Mouse (Mus musculus): ENCODE results near the gene Ccdc27. TPM values are rescaled to one million over a fixed set of nuclear protein-coding genes. Genes with fewer than 3 reads are reported as not detected.
A peak's percentile ranks its signal among the peaks of the same experiment; 100 is the strongest.

The Ccdc27 gene
- polyA plus RNA-seq, 1 experiment, result 55.2 TPM

DNA sequence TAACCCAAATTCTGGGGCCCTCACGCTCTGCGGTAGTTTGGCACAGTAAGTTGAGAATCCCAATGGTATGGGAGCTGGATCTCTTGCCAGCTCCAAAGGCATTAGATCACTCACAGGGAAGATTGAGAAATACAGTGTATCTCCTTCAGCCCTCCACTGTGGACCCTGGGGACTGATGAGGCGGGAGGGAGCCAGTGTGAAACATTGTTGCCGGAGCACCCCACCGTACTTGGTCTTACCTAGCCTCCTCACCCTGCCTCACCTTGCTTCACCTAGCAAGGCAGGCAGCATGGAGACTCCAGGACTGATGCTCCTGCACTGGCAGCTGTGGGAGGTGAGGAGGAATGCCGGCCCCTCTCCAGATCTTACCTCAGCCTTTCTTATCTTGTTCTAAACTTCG, 13.0 kb upstream of the Ccdc27 start:
- no peak overlapping the region for H3K27ac ChIP-seq (ENCODE audit: control insufficient read depth, insufficient read depth, low read depth, low read length)
- no peaks in the 10 kb centered on the region for H3K27me3 ChIP-seq (ENCODE audit: control insufficient read depth, insufficient read depth, low read length)
- no peaks in the 10 kb centered on the region; the same call in 1 of the 2 replicates for H3K4me1 ChIP-seq (ENCODE audit: control insufficient read depth, insufficient read depth, low read length)
- TF ChIP-seq CTCF (IDR thresholded peaks at IDR 0.05; ENCODE audit: control insufficient read depth, insufficient read depth, insufficient replicate concordance, low read depth, low read length) (no peak), POLR2A (IDR thresholded peaks at IDR 0.05; ENCODE audit: control insufficient read depth, low read depth, low read length) (no peak)
- no peaks in the 10 kb centered on the region for H3K36me3 ChIP-seq (ENCODE audit: control insufficient read depth, insufficient read depth, low read length)
- H3K4me3 ChIP-seq (ENCODE audit: control insufficient read depth, low read depth, low read length), result no peak overlapping the region

DNA sequence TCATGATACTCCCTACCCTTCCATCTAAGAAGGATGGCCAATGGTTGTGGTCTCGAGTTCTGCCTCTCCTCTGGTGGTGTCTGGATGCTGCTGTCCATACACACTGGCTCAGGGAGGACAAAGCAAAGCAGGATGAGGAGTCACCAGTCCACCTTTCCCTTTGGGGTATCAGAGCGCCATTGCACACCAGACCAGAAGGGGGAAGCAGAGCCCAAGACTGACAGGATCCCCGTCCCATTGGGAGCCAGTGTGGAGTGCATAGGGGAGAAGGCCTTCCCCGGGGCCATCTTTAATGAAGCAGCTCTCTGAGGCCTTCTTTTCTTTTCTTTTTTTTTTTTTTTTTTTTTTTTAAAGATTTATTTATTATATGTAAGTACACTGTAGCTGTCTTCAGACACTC, 10.6 kb upstream of the Ccdc27 start:
- no peak for TF ChIP-seq POLR2A (IDR thresholded peaks at IDR 0.05; ENCODE audit: control insufficient read depth, low read depth, low read length)
- peak; percentile 14; the same call in 1 of the 2 replicates for TF ChIP-seq CTCF (IDR thresholded peaks at IDR 0.05; ENCODE audit: control insufficient read depth, insufficient read depth, insufficient replicate concordance, low read depth, low read length)
- Histone ChIP-seq H3K27ac (ENCODE audit: control insufficient read depth, insufficient read depth, low read depth, low read length) (no peak overlapping the region), H3K4me1 (ENCODE audit: control insufficient read depth, insufficient read depth, low read length) (no peaks in the 10 kb centered on the region; the same call in 1 of the 2 replicates), H3K4me3 (ENCODE audit: control insufficient read depth, low read depth, low read length) (no peak overlapping the region), H3K27me3 (ENCODE audit: control insufficient read depth, insufficient read depth, low read length) (no peaks in the 10 kb centered on the region), H3K36me3 (ENCODE audit: control insufficient read depth, insufficient read depth, low read length) (no peaks in the 10 kb centered on the region)

DNA sequence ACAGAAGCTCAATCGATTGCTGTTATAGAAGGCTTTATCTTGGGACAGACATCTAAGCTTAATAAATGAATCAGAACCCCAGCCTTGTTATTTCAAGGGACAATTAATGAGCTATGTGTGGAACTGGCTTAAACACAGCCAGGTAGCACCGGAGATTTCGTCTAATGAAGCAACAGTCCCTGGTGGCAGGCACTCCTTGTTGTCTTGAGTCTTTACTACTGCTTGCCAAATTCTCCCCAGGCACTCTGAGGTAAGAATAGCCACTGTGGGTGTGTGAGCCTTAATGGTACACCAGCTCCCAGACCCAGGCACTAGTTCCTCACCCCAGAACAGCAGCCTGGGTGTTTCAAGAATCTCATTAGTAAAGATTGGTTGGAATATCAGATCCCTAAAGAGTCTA, 8.9 kb upstream of the Ccdc27 start:
- Histone ChIP-seq H3K27me3 (ENCODE audit: control insufficient read depth, insufficient read depth, low read length) (no peaks in the 10 kb centered on the region), H3K27ac (ENCODE audit: control insufficient read depth, insufficient read depth, low read depth, low read length) (no peak overlapping the region), H3K4me3 (ENCODE audit: control insufficient read depth, low read depth, low read length) (no peak overlapping the region), H3K36me3 (ENCODE audit: control insufficient read depth, insufficient read depth, low read length) (no peaks in the 10 kb centered on the region), H3K4me1 (ENCODE audit: control insufficient read depth, insufficient read depth, low read length) (no peaks in the 10 kb centered on the region; the same call in 1 of the 2 replicates)
- TF ChIP-seq CTCF (IDR thresholded peaks at IDR 0.05; ENCODE audit: control insufficient read depth, insufficient read depth, insufficient replicate concordance, low read depth, low read length), result no peak
- no peak for TF ChIP-seq POLR2A (IDR thresholded peaks at IDR 0.05; ENCODE audit: control insufficient read depth, low read depth, low read length)

DNA sequence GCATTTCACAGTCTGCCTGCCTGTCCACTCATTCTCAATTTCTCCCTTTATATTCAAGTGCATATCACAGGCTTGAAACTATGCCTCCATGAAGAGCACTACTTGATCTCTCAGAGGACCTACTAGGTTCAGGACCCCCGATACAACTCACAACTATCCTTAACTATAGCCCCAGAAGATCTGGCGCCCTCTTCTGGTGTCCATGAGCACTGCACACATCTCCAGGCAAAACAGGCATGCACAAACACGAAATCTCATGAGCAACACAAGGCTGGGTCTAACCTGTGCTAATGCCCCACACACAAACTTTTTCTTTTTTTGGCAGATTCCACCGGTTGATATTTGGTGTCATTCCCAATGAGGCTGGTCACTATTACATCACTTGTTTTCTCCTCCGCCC, 3.4 kb upstream of the Ccdc27 start:
- TF ChIP-seq POLR2A (IDR thresholded peaks at IDR 0.05; ENCODE audit: control insufficient read depth, low read depth, low read length) (no peak), CTCF (IDR thresholded peaks at IDR 0.05; ENCODE audit: control insufficient read depth, insufficient read depth, insufficient replicate concordance, low read depth, low read length) (peak; percentile 40; the same call in 1 of the 2 replicates)

DNA sequence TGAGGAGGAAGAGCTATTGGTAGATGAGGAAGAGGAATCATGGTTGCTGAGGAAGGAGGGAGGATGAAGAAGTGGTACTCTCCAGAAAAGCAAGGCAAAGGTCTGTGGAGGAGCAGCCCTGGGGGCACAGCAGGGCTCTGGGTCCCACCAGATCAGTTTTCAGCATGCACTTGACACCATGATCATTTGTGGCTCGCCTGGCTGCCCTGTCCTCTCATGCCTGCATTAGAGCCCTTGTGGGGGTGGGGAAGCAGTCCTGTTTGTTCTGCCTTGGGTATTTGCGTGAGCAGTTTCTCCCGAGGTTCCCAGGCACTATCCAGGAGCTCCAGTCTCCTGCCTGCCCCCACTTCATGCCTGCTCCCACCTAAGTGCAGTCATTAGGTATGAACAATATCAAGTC, 5.4 kb downstream of the Ccdc27 start:
- no peak for TF ChIP-seq POLR2A (IDR thresholded peaks at IDR 0.05; ENCODE audit: control insufficient read depth, low read depth, low read length)
- no peak for TF ChIP-seq CTCF (IDR thresholded peaks at IDR 0.05; ENCODE audit: control insufficient read depth, insufficient read depth, insufficient replicate concordance, low read depth, low read length)

More for the DNA sequence above, 3.4 kb upstream of the Ccdc27 start:
- peak overlapping the region; percentile 47 for H3K4me3 ChIP-seq (ENCODE audit: control insufficient read depth, low read depth, low read length)
- no peaks in the 10 kb centered on the region for H3K36me3 ChIP-seq (ENCODE audit: control insufficient read depth, insufficient read depth, low read length)
- no peaks in the 10 kb centered on the region for H3K27me3 ChIP-seq (ENCODE audit: control insufficient read depth, insufficient read depth, low read length)
- H3K27ac ChIP-seq (ENCODE audit: control insufficient read depth, insufficient read depth, low read depth, low read length), result no peak overlapping the region
- no peaks in the 10 kb centered on the region for H3K4me1 ChIP-seq (ENCODE audit: control insufficient read depth, insufficient read depth, low read length)

DNA sequence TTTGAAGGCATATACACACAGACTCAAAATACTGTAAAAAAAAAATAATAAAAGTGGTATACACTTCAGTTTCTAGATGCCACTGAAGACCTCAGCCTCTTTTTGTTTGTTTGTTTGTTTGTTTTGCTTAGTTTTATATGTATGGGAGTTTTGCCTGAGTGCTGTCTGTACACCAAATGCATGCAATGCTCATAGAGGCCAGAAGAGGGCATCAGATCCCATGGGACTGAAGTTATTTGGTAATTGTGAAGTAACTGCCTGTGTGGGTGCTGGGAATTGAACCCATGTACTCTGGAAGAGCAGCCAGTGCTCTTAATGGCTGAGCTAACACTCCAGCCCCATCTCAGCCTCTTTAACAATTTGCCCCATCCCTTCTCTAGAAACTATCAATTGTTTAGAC, 13.8 kb downstream of the Ccdc27 start:
- Histone ChIP-seq H3K4me1 (ENCODE audit: control insufficient read depth, insufficient read depth, low read length) (peaks cover 9% of the 10 kb centered on the region), H3K4me3 (ENCODE audit: control insufficient read depth, low read depth, low read length) (no peak overlapping the region), H3K36me3 (ENCODE audit: control insufficient read depth, insufficient read depth, low read length) (no peaks in the 10 kb centered on the region), H3K27me3 (ENCODE audit: control insufficient read depth, insufficient read depth, low read length) (no peaks in the 10 kb centered on the region), H3K27ac (ENCODE audit: control insufficient read depth, insufficient read depth, low read depth, low read length) (no peak overlapping the region)
- TF ChIP-seq POLR2A (IDR thresholded peaks at IDR 0.05; ENCODE audit: control insufficient read depth, low read depth, low read length) (no peak), CTCF (IDR thresholded peaks at IDR 0.05; ENCODE audit: control insufficient read depth, insufficient read depth, insufficient replicate concordance, low read depth, low read length) (no peak)

More for the DNA sequence above, 5.4 kb downstream of the Ccdc27 start:
- H3K4me3 ChIP-seq (ENCODE audit: control insufficient read depth, low read depth, low read length), result no peak overlapping the region
- no peak overlapping the region for H3K27ac ChIP-seq (ENCODE audit: control insufficient read depth, insufficient read depth, low read depth, low read length)
- H3K4me1 ChIP-seq (ENCODE audit: control insufficient read depth, insufficient read depth, low read length), result no peaks in the 10 kb centered on the region
- no peaks in the 10 kb centered on the region for H3K36me3 ChIP-seq (ENCODE audit: control insufficient read depth, insufficient read depth, low read length)
- H3K27me3 ChIP-seq (ENCODE audit: control insufficient read depth, insufficient read depth, low read length), result no peaks in the 10 kb centered on the region

DNA sequence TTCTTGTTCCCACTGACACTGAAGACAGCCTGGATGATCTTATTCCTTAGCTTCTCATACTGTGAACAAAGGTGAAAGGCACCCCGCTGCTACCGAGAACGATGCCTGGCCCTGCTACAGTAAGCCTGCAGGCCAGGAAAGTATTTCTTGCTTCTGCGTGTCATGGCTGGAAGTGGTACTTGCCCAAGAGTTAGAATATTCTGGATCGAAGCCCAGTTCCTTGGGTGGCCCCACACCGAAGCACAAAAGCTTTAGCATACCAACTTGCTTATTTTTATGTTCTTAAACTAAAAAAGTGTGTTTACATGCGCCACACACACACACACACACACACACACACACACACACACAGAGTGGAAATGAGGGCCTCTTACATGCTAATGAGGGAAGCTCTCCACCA, 14.4 kb downstream of the Ccdc27 start:
- Histone ChIP-seq H3K27ac (ENCODE audit: control insufficient read depth, insufficient read depth, low read depth, low read length) (no peak overlapping the region), H3K27me3 (ENCODE audit: control insufficient read depth, insufficient read depth, low read length) (no peaks in the 10 kb centered on the region), H3K4me3 (ENCODE audit: control insufficient read depth, low read depth, low read length) (no peak overlapping the region), H3K36me3 (ENCODE audit: control insufficient read depth, insufficient read depth, low read length) (no peaks in the 10 kb centered on the region), H3K4me1 (ENCODE audit: control insufficient read depth, insufficient read depth, low read length) (peaks cover 12% of the 10 kb centered on the region)
- TF ChIP-seq POLR2A (IDR thresholded peaks at IDR 0.05; ENCODE audit: control insufficient read depth, low read depth, low read length) (no peak), CTCF (IDR thresholded peaks at IDR 0.05; ENCODE audit: control insufficient read depth, insufficient read depth, insufficient replicate concordance, low read depth, low read length) (no peak)

DNA sequence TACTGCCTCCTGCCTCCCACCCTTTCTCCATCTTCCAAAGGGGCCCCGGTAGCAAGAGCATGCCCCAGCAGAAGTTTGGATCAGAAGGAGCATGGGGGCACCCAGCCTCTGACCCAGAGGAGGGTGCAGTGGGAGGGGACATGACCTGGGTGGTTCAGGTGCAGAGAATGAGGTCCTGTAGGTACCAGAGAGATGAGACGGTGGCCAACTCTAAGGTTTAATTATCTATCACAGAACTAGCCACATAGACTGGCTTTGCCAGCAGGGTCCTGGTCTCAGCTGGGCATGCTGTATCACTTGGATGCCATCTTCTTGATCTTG, 16.1 kb downstream of the Ccdc27 start:
- Histone ChIP-seq H3K36me3 (ENCODE audit: control insufficient read depth, insufficient read depth, low read length) (no peaks in the 10 kb centered on the region), H3K27me3 (ENCODE audit: control insufficient read depth, insufficient read depth, low read length) (no peaks in the 10 kb centered on the region), H3K27ac (ENCODE audit: control insufficient read depth, insufficient read depth, low read depth, low read length) (no peak overlapping the region), H3K4me3 (ENCODE audit: control insufficient read depth, low read depth, low read length) (no peak overlapping the region), H3K4me1 (ENCODE audit: control insufficient read depth, insufficient read depth, low read length) (peaks cover 12% of the 10 kb centered on the region)
- TF ChIP-seq POLR2A (IDR thresholded peaks at IDR 0.05; ENCODE audit: control insufficient read depth, low read depth, low read length) (no peak), CTCF (IDR thresholded peaks at IDR 0.05; ENCODE audit: control insufficient read depth, insufficient read depth, insufficient replicate concordance, low read depth, low read length) (no peak)
